Mouse (Mus musculus) midbrain, embryonic 14.5 days (tissue): ENCODE data around the gene Ascc3. TPM values are rescaled to one million over a fixed set of nuclear protein-coding genes. Genes with fewer than 3 reads are reported as not detected.

Experiments used
- ATAC-seq: fragments of 200-750 bp; cut with Nextera tagmentation; 2 replicates; pipeline ENCODE4 v1.8.0; 2017; ENCODE audit warnings: moderate number of reproducible peaks, moderate library complexity; ENCODE audit not compliant: low FRiP score, low TSS enrichment
- DNase-seq: peaks from one replicate; pipeline ENCODE4 v3.0.0-alpha.2; 2015
- H3K27ac ChIP-seq: fragments of 300-500 bp; sonication (generic); replicated peaks from 2 replicates; pipeline ENCODE4 v1.5.1; 2014; ENCODE audit warnings: mild to moderate bottlenecking, low read depth, low read length, moderate library complexity
- H3K27me3 ChIP-seq: fragments of 300-500 bp; sonication (generic); 2 replicates; pipeline ENCODE4 v1.6.1; 2014; ENCODE audit warnings: low read length, control low read depth, mixed read lengths; ENCODE audit not compliant: control insufficient read depth, insufficient read depth
- H3K36me3 ChIP-seq: fragments of 300-500 bp; sonication (generic); 2 replicates; pipeline ENCODE4 v1.6.1; 2014; ENCODE audit warnings: low read length, control low read depth; ENCODE audit not compliant: control insufficient read depth, insufficient read depth
- H3K4me1 ChIP-seq: fragments of 300-500 bp; sonication (generic); 2 replicates; pipeline ENCODE4 v1.6.1; 2014; ENCODE audit warnings: mild to moderate bottlenecking, antibody characterized with exemption, low read length, control low read depth; ENCODE audit not compliant: control insufficient read depth, insufficient read depth
- H3K4me2 ChIP-seq: fragments of 300-500 bp; sonication (generic); 2 replicates; pipeline ENCODE4 v1.6.1; 2014; ENCODE audit warnings: mild to moderate bottlenecking, low read length, moderate library complexity
- H3K4me3 ChIP-seq: fragments of 300-500 bp; sonication (generic); replicated peaks from 2 replicates; pipeline ENCODE4 v1.5.1; 2014; ENCODE audit warnings: low read depth, low read length
- H3K9ac ChIP-seq: fragments of 300-500 bp; sonication (generic); replicated peaks from 2 replicates; pipeline ENCODE4 v1.6.1; 2014; ENCODE audit warnings: mild to moderate bottlenecking, low read length, moderate library complexity
- H3K9me3 ChIP-seq: fragments of 300-500 bp; sonication (generic); 2 replicates; pipeline ENCODE4 v1.6.1; 2016; ENCODE audit warnings: low read length, control low read depth, mixed read lengths; ENCODE audit not compliant: control insufficient read depth
- WGBS: fragments of 180-500 bp; shearing (Covaris S2); extraction: QIAGEN DNeasy Blood & Tissue Kit; methylation state at CpG from one replicate; pipeline ENCODE4 v1.1.7; 2014; 5-methylcytosine and 5-hydroxymethylcytosine counted together
- polyA plus RNA-seq: library from polyadenylated mRNA; unstranded; fragments of >200 nt; fragmentation: Nextera tagmentation; extraction: Ambion mirVana; gene quantifications from 2 replicates; pipeline ENCODE4 v1.2.1, GENCODE M21; 2014

Gene Ascc3
- polyA plus RNA-seq, 1 experiment from 2014 or later = 24.0 TPM

GRCm38 (mm10) chr10:50792840-50793239 lies 200.4 kb downstream of the Ascc3 start:
- ATAC-seq (peak; percentile 40; the same call in 1 of the 2 replicates), DNase-seq (peak; percentile 69)
- no peak overlapping the region for H3K4me2 ChIP-seq
- H3K9ac ChIP-seq = no peak overlapping the region
- H3K36me3 ChIP-seq = no peaks in the 10 kb centered on the region
- H3K9me3 ChIP-seq = no peaks in the 10 kb centered on the region
- 21% methylated on average over 5 of the region's 5 CpGs for WGBS
- H3K4me3 ChIP-seq = no peak overlapping the region
- no peak overlapping the region for H3K27ac ChIP-seq
- H3K27me3 ChIP-seq = no peaks in the 10 kb centered on the region
- H3K4me1 ChIP-seq = 0 out of 2 replicates have a peak, but pooled peaks cover 3% of the 10 kb centered on the region

GRCm38 (mm10) chr10:50801594-50801993 lies 209.1 kb downstream of the Ascc3 start:
- no peak overlapping the region for H3K4me2 ChIP-seq
- WGBS = 25% methylated on average over 2 of the region's 2 CpGs
- H3K4me3 ChIP-seq = no peak overlapping the region
- H3K27ac ChIP-seq = no peak overlapping the region
- DNase-seq (no peak), ATAC-seq (no peak)
- H3K27me3 ChIP-seq = no peaks in the 10 kb centered on the region
- H3K9ac ChIP-seq = no peak overlapping the region
- H3K4me1 ChIP-seq = no peaks in the 10 kb centered on the region
- no peaks in the 10 kb centered on the region for H3K9me3 ChIP-seq
- H3K36me3 ChIP-seq = no peaks in the 10 kb centered on the region

GRCm38 (mm10) chr10:50802380-50802779 lies 209.9 kb downstream of the Ascc3 start:
- no peak for DNase-seq
- Histone ChIP-seq H3K9me3 (no peaks in the 10 kb centered on the region), H3K27ac (no peak overlapping the region), H3K9ac (no peak overlapping the region), H3K36me3 (no peaks in the 10 kb centered on the region), H3K4me1 (no peaks in the 10 kb centered on the region), H3K4me2 (no peak overlapping the region), H3K27me3 (no peaks in the 10 kb centered on the region), H3K4me3 (no peak overlapping the region)
- WGBS = 47% methylated on average over 2 of the region's 2 CpGs
- no peak for ATAC-seq

GRCm38 (mm10) chr10:50806166-50806565 lies 213.7 kb downstream of the Ascc3 start:
- H3K27me3 ChIP-seq = no peaks in the 10 kb centered on the region
- ATAC-seq = no peak
- DNase-seq = no peak
- H3K4me3 ChIP-seq = no peak overlapping the region
- 97% methylated on average over 2 of the region's 2 CpGs for WGBS
- H3K4me2 ChIP-seq = no peak overlapping the region
- H3K9ac ChIP-seq = no peak overlapping the region
- no peak overlapping the region for H3K27ac ChIP-seq
- H3K9me3 ChIP-seq = no peaks in the 10 kb centered on the region
- no peaks in the 10 kb centered on the region for H3K36me3 ChIP-seq
- H3K4me1 ChIP-seq = no peaks in the 10 kb centered on the region

- no peaks in the 10 kb centered on the region for H3K36me3 ChIP-seq
- H3K9ac ChIP-seq = no peak overlapping the region
- 30% methylated on average over 1 of the region's 1 CpGs for WGBS
- ATAC-seq (no peak), DNase-seq (no peak)
- no peak overlapping the region for H3K4me2 ChIP-seq
- H3K27me3 ChIP-seq = no peaks in the 10 kb centered on the region
- H3K27ac ChIP-seq = no peak overlapping the region
- no peaks in the 10 kb centered on the region for H3K4me1 ChIP-seq
- no peak overlapping the region for H3K4me3 ChIP-seq
- no peaks in the 10 kb centered on the region for H3K9me3 ChIP-seq
Observed at GRCm38 (mm10) chr10:50822363-50822762, 229.9 kb downstream of the Ascc3 start.

- ATAC-seq (no peak), DNase-seq (no peak)
- H3K4me1 ChIP-seq = no peaks in the 10 kb centered on the region
- no peaks in the 10 kb centered on the region for H3K27me3 ChIP-seq
- H3K4me3 ChIP-seq = no peak overlapping the region
- no peaks in the 10 kb centered on the region for H3K36me3 ChIP-seq
- H3K9ac ChIP-seq = no peak overlapping the region
- no peak overlapping the region for H3K27ac ChIP-seq
- no peak overlapping the region for H3K4me2 ChIP-seq
- H3K9me3 ChIP-seq = no peaks in the 10 kb centered on the region
Observed at GRCm38 (mm10) chr10:50826829-50827228, 234.4 kb downstream of the Ascc3 start.

- Histone ChIP-seq H3K27ac (no peak overlapping the region), H3K36me3 (no peaks in the 10 kb centered on the region), H3K4me1 (no peaks in the 10 kb centered on the region), H3K4me3 (no peak overlapping the region), H3K9ac (no peak overlapping the region), H3K9me3 (no peaks in the 10 kb centered on the region), H3K4me2 (no peak overlapping the region), H3K27me3 (no peaks in the 10 kb centered on the region)
- ATAC-seq = no peak
- 75% methylated on average over 2 of the region's 2 CpGs for WGBS
- DNase-seq = no peak
Observed at GRCm38 (mm10) chr10:50834533-50834932, 242.1 kb downstream of the Ascc3 start.

GRCm38 (mm10) chr10:50843363-50843762 lies 250.9 kb downstream of the Ascc3 start:
- Histone ChIP-seq H3K4me3 (no peak overlapping the region), H3K27ac (no peak overlapping the region), H3K4me2 (no peak overlapping the region), H3K9ac (no peak overlapping the region), H3K9me3 (no peaks in the 10 kb centered on the region), H3K27me3 (no peaks in the 10 kb centered on the region), H3K36me3 (0 out of 2 replicates have a peak, but pooled peaks cover 6% of the 10 kb centered on the region), H3K4me1 (no peaks in the 10 kb centered on the region)
- ATAC-seq (peak; percentile 46; the same call in 1 of the 2 replicates), DNase-seq (peak; percentile 4)
- 71% methylated on average over 3 of the region's 3 CpGs for WGBS

GRCm38 (mm10) chr10:50868202-50868601 lies 275.7 kb downstream of the Ascc3 start:
- DNase-seq (no peak), ATAC-seq (no peak)
- Histone ChIP-seq H3K27me3 (no peaks in the 10 kb centered on the region), H3K9ac (no peak overlapping the region), H3K27ac (no peak overlapping the region), H3K4me3 (no peak overlapping the region), H3K4me2 (no peak overlapping the region), H3K4me1 (no peaks in the 10 kb centered on the region), H3K36me3 (no peaks in the 10 kb centered on the region), H3K9me3 (no peaks in the 10 kb centered on the region)
- WGBS = 93% methylated on average over 4 of the region's 4 CpGs
